Mouse (Mus musculus) stomach, embryonic 15.5 days (tissue): ENCODE results near the gene Kcnc1. TPM values are rescaled to one million over a fixed set of nuclear protein-coding genes. Genes with fewer than 3 reads are reported as not detected.

Experiments used
- ATAC-seq: fragments of 200-750 bp; cut with Nextera tagmentation; 2 replicates; pipeline ENCODE4 v1.8.0; 2017; ENCODE audit warnings: low read depth, moderate number of reproducible peaks, moderate TSS enrichment; ENCODE audit not compliant: insufficient read depth, low FRiP score
- H3K27ac ChIP-seq: fragments of 300-500 bp; sonication (generic); 2 replicates; pipeline ENCODE4 v1.5.1; 2015; ENCODE audit warnings: mild to moderate bottlenecking, inconsistent platforms
- H3K27me3 ChIP-seq: fragments of 300-500 bp; sonication (generic); replicated peaks from 2 replicates; pipeline ENCODE4 v1.6.1; 2015; ENCODE audit warnings: inconsistent platforms
- H3K36me3 ChIP-seq: fragments of 300-500 bp; sonication (generic); 2 replicates; pipeline ENCODE4 v1.6.1; 2015; ENCODE audit warnings: inconsistent platforms
- H3K4me1 ChIP-seq: fragments of 300-500 bp; sonication (generic); 2 replicates; pipeline ENCODE4 v1.6.1; 2015; ENCODE audit warnings: inconsistent platforms
- H3K4me2 ChIP-seq: fragments of 300-500 bp; sonication (generic); 2 replicates; pipeline ENCODE4 v1.6.1; 2015; ENCODE audit warnings: mild to moderate bottlenecking, inconsistent platforms
- H3K4me3 ChIP-seq: fragments of 300-500 bp; sonication (generic); replicated peaks from 2 replicates; pipeline ENCODE4 v1.5.1; 2015; ENCODE audit warnings: inconsistent platforms
- H3K9ac ChIP-seq: fragments of 300-500 bp; sonication (generic); 2 replicates; pipeline ENCODE4 v1.6.1; 2015; ENCODE audit warnings: inconsistent platforms
- H3K9me3 ChIP-seq: fragments of 300-500 bp; sonication (generic); 2 replicates; pipeline ENCODE4 v1.6.1; 2016; ENCODE audit warnings: inconsistent platforms
- WGBS: fragments of 180-500 bp; shearing (Covaris S2); methylation state at CpG from one replicate; pipeline ENCODE4 v1.1.7; 2015; 5-methylcytosine and 5-hydroxymethylcytosine counted together
- polyA plus RNA-seq: library from polyadenylated mRNA; unstranded; fragments of >200 nt; fragmentation: Nextera tagmentation; extraction: Ambion mirVana; gene quantifications from 2 replicates; pipeline ENCODE4 v1.2.1, GENCODE M21; 2015

The Kcnc1 gene
- polyA plus RNA-seq, 1 experiment from 2014 or later, result 0.87 TPM

DNA sequence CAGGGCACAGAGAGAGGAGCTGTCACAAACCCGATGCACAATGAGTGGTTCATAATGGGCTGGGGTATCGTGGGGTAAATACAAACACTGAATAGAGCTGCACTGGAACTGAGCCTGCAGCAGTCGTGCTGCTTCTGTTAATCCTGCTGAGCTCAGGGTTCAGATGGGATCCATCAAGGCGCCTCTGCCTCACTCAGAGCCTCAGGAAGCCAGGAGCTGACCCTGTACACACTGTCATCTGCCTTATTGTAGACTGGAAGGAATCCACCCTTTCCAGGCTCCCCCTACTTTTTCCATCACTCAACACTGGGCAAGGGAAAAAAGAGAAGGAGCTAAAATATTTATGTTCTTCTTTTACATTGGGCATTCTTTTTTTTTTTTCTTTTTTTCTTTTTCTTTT lies 91.1 kb downstream of the Kcnc1 start:
- WGBS, result 43% methylated on average over 4 of the region's 4 CpGs
- ATAC-seq, result no peak; the same call in 1 of the 2 replicates
- no peak overlapping the region for H3K9ac ChIP-seq
- no peaks in the 10 kb centered on the region for H3K36me3 ChIP-seq
- no peak overlapping the region for H3K4me2 ChIP-seq
- no peaks in the 10 kb centered on the region for H3K9me3 ChIP-seq
- H3K4me3 ChIP-seq, result no peak overlapping the region
- H3K4me1 ChIP-seq, result 0 out of 2 replicates have a peak, but pooled peaks cover 6% of the 10 kb centered on the region
- no peak overlapping the region for H3K27ac ChIP-seq
- no peaks in the 10 kb centered on the region for H3K27me3 ChIP-seq

Other genes with a start within 250 kb of the Kcnc1 start
- gene Abcc8, start 216.5 kb upstream of the Kcnc1 start, polyA plus RNA-seq, result 11.1 and 17.8 TPM in 2 replicates
- gene Ush1c, start 158.0 kb upstream of the Kcnc1 start, polyA plus RNA-seq, result 15.2 and 16.1 TPM in 2 replicates
- 0.04 TPM in 2 replicates for gene Otog, start 155.5 kb upstream of the Kcnc1 start, polyA plus RNA-seq
- 0.81 and 1.3 TPM in 2 replicates for gene Myod1, start 20.0 kb upstream of the Kcnc1 start, polyA plus RNA-seq
- 17.2 TPM in 2 replicates for gene Sergef, start 243.3 kb downstream of the Kcnc1 start, polyA plus RNA-seq